In the genomic region with DNA sequence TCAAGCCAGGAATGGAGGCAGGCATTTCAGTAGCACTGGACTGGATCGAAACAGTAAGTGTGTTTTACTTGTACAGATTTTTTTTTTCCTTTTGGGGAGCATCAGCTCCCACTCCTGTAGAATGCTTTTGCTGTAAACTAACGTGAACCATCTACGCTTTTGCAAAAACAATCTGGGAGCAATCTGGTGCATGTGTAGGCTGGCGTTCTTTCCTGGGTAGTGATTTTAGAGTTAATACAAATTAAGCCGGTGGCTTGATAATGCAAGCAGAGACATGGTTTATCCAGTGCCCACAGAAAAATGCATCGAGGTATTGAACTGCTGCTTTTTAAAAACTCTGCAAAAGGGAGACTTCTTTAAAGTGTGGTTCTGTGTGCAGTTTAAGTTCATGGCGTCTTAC, we compare ENCODE assay signal across 10 mouse cellular contexts. TPM values are rescaled to one million over a fixed set of nuclear protein-coding genes. Genes with fewer than 3 reads are reported as not detected.
DNase-seq lines count a peak whose midpoint lies in the region; ATAC-seq and TF ChIP-seq lines count a peak whose summit lies in the region.
"Had no signal": no experiment of that assay in that cellular context is flagged by ENCODE, and none has a peak within 500 bp of the region (broad histone marks: within the 10 kb centered on the region; RNA-seq: fewer than 3 reads in every experiment).

No protein-coding gene starts in this region.

- intact Hi-C loops in left cerebral cortex, postnatal 10 days (cut with DNase I): no loop called here

- ATAC-seq in heart, embryonic 15.5 days (replicated peaks; ENCODE audit: insufficient number of reproducible peaks, insufficient read depth, low FRiP score, low read depth): no peak
- no peak for ATAC-seq in forebrain, embryonic 14.5 days
- no peak for ATAC-seq in limb, embryonic 14.5 days (ENCODE audit: low FRiP score, low read depth)
- ATAC-seq: inflammation-experienced regulatory T-cells, adult 6 months had no signal

- no peak overlapping the region for H3K27ac ChIP-seq in heart, embryonic 15.5 days
- no peak overlapping the region for H3K27ac ChIP-seq in cortical plate, adult 2 months (ENCODE audit: insufficient read depth, low read length)
- no peak overlapping the region for H3K27ac ChIP-seq in forebrain, embryonic 14.5 days (ENCODE audit: low read depth, low read length)
- H3K27ac ChIP-seq in limb, embryonic 14.5 days (replicated peaks; ENCODE audit: low read depth, low read length): peak overlapping the region; percentile 52
- H3K27ac ChIP-seq: liver, embryonic 14.5 days had no signal

- H3K9ac ChIP-seq in heart, embryonic 15.5 days: no peak overlapping the region
- peak overlapping the region; percentile 7; the same call in 1 of the 2 replicates for H3K9ac ChIP-seq in forebrain, embryonic 14.5 days (ENCODE audit: low read length)
- H3K9ac ChIP-seq in limb, embryonic 14.5 days (ENCODE audit: low read depth, low read length, severe bottlenecking): peak overlapping the region; percentile 55
- H3K9ac ChIP-seq: liver, embryonic 14.5 days had no signal

- WGBS in heart, embryonic 15.5 days: 75% methylated on average over 7 of the region's 7 CpGs
- 39% methylated on average over 7 of the region's 7 CpGs for WGBS in forebrain, embryonic 14.5 days
- 24% methylated on average over 7 of the region's 7 CpGs for WGBS in limb, embryonic 14.5 days

- H3K4me3 ChIP-seq in heart, embryonic 15.5 days: no peak overlapping the region; the same call in 1 of the 2 replicates
- peak overlapping the region; percentile 13; the same call in 1 of the 2 replicates for H3K4me3 ChIP-seq in cortical plate, adult 2 months (ENCODE audit: insufficient read depth, low read length)
- H3K4me3 ChIP-seq in forebrain, embryonic 14.5 days (ENCODE audit: low read depth, low read length): no peak overlapping the region; the same call in 1 of the 2 replicates
- H3K4me3 ChIP-seq in limb, embryonic 14.5 days (replicated peaks; ENCODE audit: low read length): peak overlapping the region; percentile 49

- no peaks in the 10 kb centered on the region for H3K9me3 ChIP-seq in heart, embryonic 15.5 days (replicated peaks)
- no peaks in the 10 kb centered on the region for H3K9me3 ChIP-seq in forebrain, embryonic 14.5 days (replicated peaks; ENCODE audit: control insufficient read depth, low read length)
- no peaks in the 10 kb centered on the region for H3K9me3 ChIP-seq in limb, embryonic 14.5 days (ENCODE audit: control insufficient read depth, low read length)

- no peak for TF ChIP-seq POLR2A in cortical plate, adult 2 months (IDR thresholded peaks at IDR 0.05; ENCODE audit: extremely low read depth, insufficient read depth, low read length)
- no peak for TF ChIP-seq POLR2A in limb, embryonic 14.5 days (IDR thresholded peaks at IDR 0.05; ENCODE audit: borderline replicate concordance, extremely low read depth, insufficient read depth, insufficient read length)

- H3K36me3 ChIP-seq in heart, embryonic 15.5 days: no peaks in the 10 kb centered on the region
- H3K36me3 ChIP-seq in forebrain, embryonic 14.5 days (ENCODE audit: control insufficient read depth, insufficient read depth, low read length): no peaks in the 10 kb centered on the region
- H3K36me3 ChIP-seq in limb, embryonic 14.5 days (ENCODE audit: control insufficient read depth, insufficient read depth, low read length): no peaks in the 10 kb centered on the region; the same call in 1 of the 2 replicates

- no peak for DNase-seq in heart, adult 8-10 months (ENCODE audit: low spot score)
- DNase-seq in forebrain, embryonic 14.5 days (ENCODE audit: low spot score): no peak
- no peak for DNase-seq in limb, embryonic 14.5 days (ENCODE audit: low spot score)
- DNase-seq in c-Kit-positive CD71-positive TER-119-positive erythroid progenitor cells, embryonic 14.5 days (ENCODE audit: low spot score): no peak
- no peak for DNase-seq in right cerebral cortex, postnatal 4 days
- no peak for DNase-seq in left cerebral cortex, postnatal 10 days (ENCODE audit: extremely low spot score in 1 of 2, low spot score in 2 of 2)

- TF ChIP-seq CTCF in cortical plate, adult 2 months (IDR thresholded peaks at IDR 0.05; ENCODE audit: extremely low read depth, insufficient read depth, low read length): no peak

- no peaks in the 10 kb centered on the region for H3K27me3 ChIP-seq in heart, embryonic 15.5 days
- no peaks in the 10 kb centered on the region for H3K27me3 ChIP-seq in forebrain, embryonic 14.5 days (replicated peaks; ENCODE audit: control insufficient read depth, insufficient read depth, low read length)
- no peaks in the 10 kb centered on the region for H3K27me3 ChIP-seq in limb, embryonic 14.5 days (ENCODE audit: control insufficient read depth, insufficient read depth, low read length)

- peaks cover 3% of the 10 kb centered on the region; the same call in 1 of the 2 replicates for H3K4me1 ChIP-seq in heart, embryonic 15.5 days (replicated peaks)
- H3K4me1 ChIP-seq in cortical plate, adult 2 months (ENCODE audit: control insufficient read depth, insufficient read depth, low read length): no peaks in the 10 kb centered on the region
- H3K4me1 ChIP-seq in forebrain, embryonic 14.5 days (ENCODE audit: control insufficient read depth, insufficient read depth, low read length): peaks cover 9% of the 10 kb centered on the region
- H3K4me1 ChIP-seq in limb, embryonic 14.5 days (ENCODE audit: control insufficient read depth, insufficient read depth, low read length): peaks cover 14% of the 10 kb centered on the region

- H3K4me2 ChIP-seq in heart, embryonic 15.5 days: peak overlapping the region; percentile 49; the same call in 1 of the 2 replicates
- H3K4me2 ChIP-seq in forebrain, embryonic 14.5 days (ENCODE audit: low read length): peak overlapping the region; percentile 32
- H3K4me2 ChIP-seq in limb, embryonic 14.5 days (replicated peaks; ENCODE audit: low read depth, low read length, severe bottlenecking): peak overlapping the region; percentile 78

RNA-seq across cellular contexts. Expression of gene Sostdc1, which starts 0.5 kb away (rescaled TPM):
- 0.94 and 3.0 TPM in 2 replicates for polyA plus RNA-seq in heart, embryonic 15.5 days (2015; fragmentation: Nextera tagmentation; extraction: Ambion mirVana)
- total RNA-seq in heart, adult 8-10 months (2022): under 1 TPM; 0.14 to 0.44 (median 0.30) TPM
- polyA plus RNA-seq in cortical plate, adult 2 months (2012; rRNA removed): 0.63 and 0.83 TPM in 2 replicates
- polyA plus RNA-seq in forebrain, embryonic 14.5 days (2014; fragmentation: Nextera tagmentation; extraction: Ambion mirVana): 11.4 and 11.7 TPM in 2 replicates
- polyA plus RNA-seq in limb, embryonic 14.5 days (2012; rRNA removed): 36.1 and 39.5 TPM in 2 replicates
- 63.8 and 69.7 TPM in 2 replicates for polyA plus RNA-seq in limb, embryonic 14.5 days (2014; fragmentation: Nextera tagmentation; extraction: Ambion mirVana)
- total RNA-seq in left cerebral cortex, postnatal 10 days (2021): 1 to 10 TPM; 6.6 to 7.2 TPM

Comparison
In these comparisons a context has a peak if more than half of its experiments do, and no peak if none do; other contexts are left out.
1. H3K4me3 ChIP-seq: peak in cortical plate, adult 2 months (single experiment) and limb, embryonic 14.5 days (single experiment); none in heart, embryonic 15.5 days (single experiment) and forebrain, embryonic 14.5 days (single experiment).
2. Peak in every context shown above with its lines, with median percentiles within 50 percentile points of each other: H3K4me2 ChIP-seq.